Mouse (Mus musculus) midbrain, postnatal 0 days (tissue): Measurements from ENCODE around the gene Fancd2. TPM values are rescaled to one million over a fixed set of nuclear protein-coding genes. Genes with fewer than 3 reads are reported as not detected.

ENCODE experiments used
- ATAC-seq: fragments of 200-750 bp; cut with Nextera tagmentation; 2 replicates; pipeline ENCODE4 v1.8.0; 2017; ENCODE audit warnings: moderate number of reproducible peaks, mild to moderate bottlenecking, moderate TSS enrichment, moderate library complexity; ENCODE audit not compliant: low FRiP score
- DNase-seq: peaks from one replicate; pipeline ENCODE4 v3.0.0-alpha.2; 2015; ENCODE audit warnings: low spot score
- H3K27ac ChIP-seq: fragments of 300-500 bp; sonication (generic); 2 replicates; pipeline ENCODE4 v1.5.1; 2014; ENCODE audit warnings: low read depth, mild to moderate bottlenecking, low read length, mixed read lengths
- H3K27me3 ChIP-seq: fragments of 300-500 bp; sonication (generic); 2 replicates; pipeline ENCODE4 v1.6.1; 2014; ENCODE audit warnings: low read length, control low read depth, mixed read lengths; ENCODE audit not compliant: insufficient read depth
- H3K36me3 ChIP-seq: fragments of 300-500 bp; sonication (generic); 2 replicates; pipeline ENCODE4 v1.6.1; 2014; ENCODE audit warnings: low read length, control low read depth, mixed read lengths; ENCODE audit not compliant: insufficient read depth
- H3K4me1 ChIP-seq: fragments of 300-500 bp; sonication (generic); 2 replicates; pipeline ENCODE4 v1.6.1; 2014; ENCODE audit warnings: mild to moderate bottlenecking, control low read depth, antibody characterized with exemption, low read length, mixed read lengths; ENCODE audit not compliant: insufficient read depth
- H3K4me2 ChIP-seq: fragments of 300-500 bp; sonication (generic); 2 replicates; pipeline ENCODE4 v1.6.1; 2014; ENCODE audit warnings: low read depth, mild to moderate bottlenecking, low read length, mixed read lengths; ENCODE audit not compliant: poor library complexity, severe bottlenecking
- H3K4me3 ChIP-seq: fragments of 300-500 bp; sonication (generic); 2 replicates; pipeline ENCODE4 v1.5.1; 2014; ENCODE audit warnings: low read depth, mild to moderate bottlenecking, low read length, moderate library complexity
- H3K9ac ChIP-seq: fragments of 300-500 bp; sonication (generic); replicated peaks from 2 replicates; pipeline ENCODE4 v1.6.1; 2014; ENCODE audit warnings: mild to moderate bottlenecking, low read length, moderate library complexity, mixed read lengths; ENCODE audit not compliant: poor library complexity, severe bottlenecking
- H3K9me3 ChIP-seq: fragments of 300-500 bp; sonication (generic); 2 replicates; pipeline ENCODE4 v1.6.1; 2016; ENCODE audit warnings: low read length, control low read depth
- CTCF ChIP-seq: IDR thresholded peaks from 2 replicates; pipeline ENCODE4 v1.5.1; 2016; ENCODE audit warnings: antibody characterized with exemption, mild to moderate bottlenecking
- WGBS: fragments of 180-500 bp; shearing (Covaris S2); extraction: QIAGEN DNeasy Blood & Tissue Kit; methylation state at CpG from one replicate; pipeline ENCODE4 v1.1.7; 2014; 5-methylcytosine and 5-hydroxymethylcytosine counted together
- polyA plus RNA-seq: library from polyadenylated mRNA; unstranded; fragments of >200 nt; fragmentation: Nextera tagmentation; extraction: Ambion mirVana; gene quantifications from 2 replicates; pipeline ENCODE4 v1.2.1, GENCODE M21; 2015
- total RNA-seq: library from RNA; depleted of rRNA; stranded (reverse); fragments of >200 nt; gene quantifications from 2 replicates; pipeline ENCODE4 v1.2.3, GENCODE M21; 2014

Gene Fancd2
- total and polyA plus RNA-seq, 2 experiments from 2014 or later = 1.2 to 3.4 TPM

DNA sequence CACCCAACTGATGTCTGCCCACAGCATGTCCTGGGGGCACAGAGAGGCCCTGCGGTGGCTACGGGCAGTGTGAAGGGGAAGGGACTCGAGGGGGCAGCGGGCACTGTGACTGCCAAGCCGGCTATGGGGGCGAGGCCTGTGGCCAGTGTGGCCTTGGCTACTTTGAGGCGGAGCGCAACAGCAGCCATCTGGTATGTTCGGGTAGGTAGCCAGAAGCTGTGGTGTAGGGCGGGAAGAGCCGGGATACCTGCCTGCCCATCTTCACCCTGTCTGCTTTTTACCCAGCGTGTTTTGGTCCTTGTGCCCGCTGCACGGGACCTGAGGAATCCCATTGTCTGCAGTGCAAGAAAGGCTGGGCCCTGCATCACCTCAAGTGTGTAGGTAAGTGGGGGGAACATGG lies 42.1 kb upstream of the Fancd2 start:
- no peak overlapping the region for H3K4me2 ChIP-seq
- peaks cover 36% of the 10 kb centered on the region for H3K36me3 ChIP-seq
- H3K27me3 ChIP-seq = no peaks in the 10 kb centered on the region
- no peaks in the 10 kb centered on the region for H3K9me3 ChIP-seq
- no peak overlapping the region for H3K27ac ChIP-seq
- no peak overlapping the region for H3K9ac ChIP-seq
- no peak overlapping the region for H3K4me3 ChIP-seq
- 96% methylated on average over 14 of the region's 14 CpGs for WGBS
- ATAC-seq = no peak
- TF ChIP-seq CTCF = no peak
- peaks cover 5% of the 10 kb centered on the region; the same call in 1 of the 2 replicates for H3K4me1 ChIP-seq
- no peak for DNase-seq

DNA sequence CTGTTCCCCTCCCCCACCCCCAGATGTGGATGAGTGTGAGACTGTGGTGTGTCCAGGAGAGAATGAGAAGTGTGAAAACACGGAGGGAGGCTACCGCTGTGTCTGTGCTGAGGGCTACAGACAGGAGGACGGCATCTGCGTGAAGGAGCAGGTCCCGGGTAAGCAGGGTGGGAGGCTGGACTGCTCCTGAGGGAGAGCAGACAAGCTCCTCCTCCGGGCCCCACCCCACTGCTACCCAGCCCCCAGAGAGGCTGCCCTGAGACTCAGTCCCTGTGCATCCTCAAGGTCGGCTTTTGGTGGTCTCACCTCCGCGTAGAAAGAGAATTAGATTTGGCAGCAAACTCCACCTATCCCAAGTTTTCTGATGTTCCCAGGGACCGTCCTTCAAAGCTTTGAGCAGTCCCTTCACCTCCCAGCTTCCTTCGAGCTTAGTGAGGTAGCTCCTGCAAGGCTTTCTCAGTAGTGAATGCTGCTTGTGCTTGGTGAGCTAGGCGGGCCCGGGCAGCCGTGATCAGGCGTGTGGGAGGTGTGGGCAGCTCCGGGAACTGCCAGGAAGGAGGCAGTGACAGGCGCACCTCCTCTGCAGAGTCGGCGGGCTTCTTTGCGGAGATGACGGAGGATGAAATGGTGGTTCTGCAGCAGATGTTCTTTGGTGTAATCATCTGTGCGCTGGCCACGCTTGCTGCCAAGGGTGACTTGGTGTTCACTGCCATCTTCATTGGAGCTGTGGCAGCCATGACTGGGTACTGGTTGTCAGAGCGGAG lies 39.2 kb upstream of the Fancd2 start:
- ATAC-seq (no peak), DNase-seq (no peak)
- Histone ChIP-seq H3K9ac (no peak overlapping the region), H3K9me3 (no peaks in the 10 kb centered on the region), H3K27ac (no peak overlapping the region), H3K4me2 (no peak overlapping the region), H3K27me3 (no peaks in the 10 kb centered on the region), H3K4me3 (no peak overlapping the region), H3K4me1 (no peaks in the 10 kb centered on the region), H3K36me3 (peaks cover 43% of the 10 kb centered on the region)
- no peak for TF ChIP-seq CTCF
- 78% methylated on average over 24 of the region's 24 CpGs for WGBS

DNA sequence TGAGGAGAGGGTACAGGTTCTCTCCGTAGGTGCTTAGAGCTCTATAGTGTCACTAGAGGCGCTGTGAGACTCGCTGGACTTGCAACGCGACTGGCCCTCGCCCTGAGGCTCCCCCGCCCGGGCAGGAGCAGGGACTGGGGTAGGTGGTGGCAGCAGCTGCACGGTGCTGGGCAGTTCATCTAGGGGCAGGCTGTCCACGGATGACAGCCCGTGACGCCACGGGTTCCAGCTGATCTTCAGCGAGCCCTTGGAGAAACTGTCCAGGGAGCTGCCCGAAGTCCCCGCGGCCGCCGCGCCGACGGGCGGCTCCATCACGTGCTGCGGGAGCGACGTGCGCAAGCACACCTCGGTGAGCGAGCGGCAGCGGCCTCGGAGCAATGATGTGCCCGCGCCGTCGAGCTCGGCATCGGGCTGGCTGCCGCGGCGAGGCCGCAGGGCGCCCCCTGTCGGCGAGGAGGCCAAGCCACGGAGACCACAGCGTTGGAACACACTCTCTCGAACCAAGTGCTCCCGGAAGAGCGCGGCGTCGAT lies 37.2 kb upstream of the Fancd2 start:
- H3K9ac ChIP-seq = peak overlapping the region; percentile 39; the same call in 1 of the 2 replicates
- peaks cover 33% of the 10 kb centered on the region for H3K36me3 ChIP-seq
- 2% methylated on average over 53 of the region's 54 CpGs for WGBS
- DNase-seq = peak; percentile 81
- H3K4me2 ChIP-seq = peak overlapping the region; percentile 44
- H3K9me3 ChIP-seq = no peaks in the 10 kb centered on the region
- H3K27ac ChIP-seq = peak overlapping the region; percentile 67
- H3K27me3 ChIP-seq = no peaks in the 10 kb centered on the region
- H3K4me1 ChIP-seq = no peaks in the 10 kb centered on the region
- H3K4me3 ChIP-seq = peak overlapping the region; percentile 32
- TF ChIP-seq CTCF = peak; percentile 72
- ATAC-seq = peak; percentile 83

DNA sequence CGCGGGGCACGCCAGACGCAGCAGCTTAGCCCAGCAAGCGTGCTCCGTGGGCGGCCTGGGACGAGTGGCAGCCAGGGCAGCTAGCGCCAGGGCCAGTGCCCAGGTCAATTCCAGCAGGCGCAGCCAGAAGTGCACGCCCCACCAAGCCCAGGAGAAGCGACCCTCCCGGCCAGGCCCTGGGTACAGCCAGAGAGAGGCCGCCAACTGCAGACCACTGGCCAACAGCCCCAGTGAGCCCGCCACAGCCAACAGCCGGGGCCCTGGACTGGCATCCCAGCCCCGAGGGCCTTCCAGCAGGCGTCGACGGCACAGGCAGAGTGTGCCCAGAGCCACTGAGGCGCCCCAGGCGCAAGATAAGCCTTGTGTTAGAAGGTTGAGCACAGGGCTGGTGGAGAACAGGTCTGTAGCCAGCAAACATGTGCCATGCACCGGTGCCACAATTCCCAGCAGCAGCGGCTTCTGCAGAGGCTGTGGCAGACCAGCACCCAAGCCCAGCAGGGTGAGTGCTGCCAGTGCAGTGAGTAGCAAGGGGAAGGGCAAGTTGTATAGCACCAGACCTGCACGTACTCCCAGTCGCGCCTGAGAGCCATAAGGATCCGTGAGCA lies 36.3 kb upstream of the Fancd2 start:
- no peak overlapping the region for H3K27ac ChIP-seq
- no peak for TF ChIP-seq CTCF
- peak overlapping the region; percentile 44 for H3K4me2 ChIP-seq
- 0 out of 2 replicates have a peak overlapping the region, but pooled peaks have one; percentile 8 for H3K9ac ChIP-seq
- H3K4me1 ChIP-seq = no peaks in the 10 kb centered on the region
- peaks cover 24% of the 10 kb centered on the region for H3K36me3 ChIP-seq
- 55% methylated on average over 28 of the region's 28 CpGs for WGBS
- peak overlapping the region; percentile 32; the same call in 1 of the 2 replicates for H3K4me3 ChIP-seq
- H3K27me3 ChIP-seq = no peaks in the 10 kb centered on the region
- DNase-seq = no peak
- H3K9me3 ChIP-seq = no peaks in the 10 kb centered on the region
- ATAC-seq = peak; percentile 5; the same call in 1 of the 2 replicates

DNA sequence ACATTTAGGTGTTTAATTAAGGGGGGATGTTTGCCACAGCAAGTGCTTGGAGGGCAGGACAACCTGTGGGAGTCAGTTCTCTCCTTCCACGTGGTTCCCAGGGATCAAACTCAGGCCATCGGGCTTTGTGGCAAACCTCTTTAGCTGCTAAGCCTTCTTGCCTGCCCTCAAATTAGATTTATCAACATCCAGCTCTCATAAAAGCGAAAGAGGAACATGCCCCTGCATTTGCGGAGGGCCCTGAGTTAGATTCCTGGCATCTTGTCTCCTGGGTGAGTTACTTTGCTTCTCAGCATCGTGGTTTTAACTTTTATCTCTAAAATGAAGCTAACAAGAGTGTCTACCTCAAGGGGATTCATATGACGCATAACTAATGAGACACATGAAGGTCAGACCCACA lies 32.1 kb upstream of the Fancd2 start:
- no peaks in the 10 kb centered on the region for H3K4me1 ChIP-seq
- DNase-seq (no peak), ATAC-seq (no peak)
- no peak overlapping the region for H3K4me3 ChIP-seq
- no peak overlapping the region for H3K4me2 ChIP-seq
- no peaks in the 10 kb centered on the region for H3K9me3 ChIP-seq
- WGBS = 72% methylated on average over 6 of the region's 6 CpGs
- peaks cover 14% of the 10 kb centered on the region; the same call in 1 of the 2 replicates for H3K36me3 ChIP-seq
- no peak overlapping the region for H3K9ac ChIP-seq
- TF ChIP-seq CTCF = no peak
- H3K27me3 ChIP-seq = no peaks in the 10 kb centered on the region
- H3K27ac ChIP-seq = no peak overlapping the region
